Mouse (Mus musculus) heart, postnatal 36 days (tissue): ENCODE results near the gene Tsen15. TPM values are rescaled to one million over a fixed set of nuclear protein-coding genes. Genes with fewer than 3 reads are reported as not detected.
A peak's percentile ranks its signal among the peaks of the same experiment; 100 is the strongest.
"Not testable (repeated sequence)": the region's sequence is repeated elsewhere in the genome, so short reads cannot be mapped to it uniquely, and the experiment has no call there.

Experiments used
- DNase-seq, 2 experiments: peaks; one replicate each; pipeline ENCODE4 v3.0.0; 2021 to 2022
- intact Hi-C: fragments of 180-260 bp; cut with DNase I; formaldehyde crosslinking; loops from one replicate; pipeline ENCODE4 v1.15.1; 2025
- total RNA-seq, 2 experiments: library from RNA; stranded (reverse); gene quantifications; 2 replicates each; pipeline ENCODE4 v1.2.3; 2021

Gene Tsen15
- total RNA-seq, 2 experiments from 2014 or later, result 15.2 to 20.2 TPM

DNA sequence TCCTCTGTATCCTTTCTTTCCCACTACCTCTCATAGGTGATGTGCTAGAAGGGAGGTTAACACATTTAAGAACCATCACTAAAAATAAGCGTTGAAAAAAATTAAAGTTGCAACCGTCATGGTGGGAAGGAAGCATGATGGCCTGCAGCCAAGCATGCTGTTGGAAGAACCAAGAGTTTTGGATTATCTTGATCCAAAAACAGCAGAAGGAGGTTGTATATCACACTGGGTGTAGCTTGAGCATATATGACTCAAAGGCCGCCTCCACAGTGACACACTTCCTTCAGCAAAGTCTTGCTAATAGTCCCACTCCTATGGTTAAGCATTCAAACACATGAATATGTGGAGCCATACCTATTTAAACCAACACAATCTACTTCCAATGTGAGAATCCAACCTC is 7.6 kb upstream of the Tsen15 start:
- intact Hi-C loops, result loop anchor here (10.0 kb wide), 1 partner anchor 371 kb away; the partner anchor contains the start of genes Arpc5 and Rgl1
- DNase-seq, result no peak

DNA sequence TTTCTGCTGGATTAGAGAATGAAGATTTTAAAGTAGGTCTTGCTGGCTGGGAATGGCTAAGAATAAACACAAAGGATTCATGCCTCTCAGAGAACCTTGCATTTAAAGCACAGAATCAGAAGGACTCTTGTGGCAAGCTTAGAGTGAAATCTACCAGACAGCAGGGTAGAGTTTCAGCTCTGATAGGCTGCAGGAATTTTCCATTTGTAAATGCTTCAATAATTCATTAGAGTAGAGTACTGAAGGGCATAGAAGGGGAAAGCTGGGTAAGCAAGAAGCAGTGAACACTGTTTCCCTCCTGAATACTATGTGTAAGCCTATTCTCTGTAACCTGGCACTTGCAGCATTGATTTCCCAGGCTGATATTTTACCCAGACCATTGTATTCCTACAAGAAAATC is 2.8 kb upstream of the Tsen15 start:
- intact Hi-C loops, result loop anchor here (5.0 kb wide), 1 partner anchor 123 kb away; no protein-coding TSS in a partner anchor
- DNase-seq, result no peak

DNA sequence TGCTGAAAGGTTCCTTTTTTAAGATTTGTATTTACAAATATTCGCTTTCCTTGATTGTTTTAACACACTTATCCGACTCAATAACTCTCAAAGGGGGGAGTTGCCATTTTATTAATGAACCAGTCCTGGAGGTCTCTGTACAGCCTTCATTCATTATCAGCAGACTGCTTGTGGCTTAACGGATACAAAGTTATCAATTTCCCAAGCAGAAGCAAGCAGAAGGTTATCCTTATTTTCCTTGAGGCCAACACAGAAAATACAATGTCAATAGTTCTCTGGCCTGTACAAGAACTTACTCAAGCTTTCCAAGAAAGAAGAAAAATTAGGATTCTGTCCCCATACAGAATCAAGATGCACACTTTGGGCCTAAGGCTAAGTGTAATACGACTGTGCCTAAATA is 795 bp downstream of the Tsen15 start:
- DNase-seq, result not testable (repeated sequence)
- intact Hi-C loops, result loop anchor here (5.0 kb wide), 1 partner anchor 127 kb away; no protein-coding TSS in a partner anchor

DNA sequence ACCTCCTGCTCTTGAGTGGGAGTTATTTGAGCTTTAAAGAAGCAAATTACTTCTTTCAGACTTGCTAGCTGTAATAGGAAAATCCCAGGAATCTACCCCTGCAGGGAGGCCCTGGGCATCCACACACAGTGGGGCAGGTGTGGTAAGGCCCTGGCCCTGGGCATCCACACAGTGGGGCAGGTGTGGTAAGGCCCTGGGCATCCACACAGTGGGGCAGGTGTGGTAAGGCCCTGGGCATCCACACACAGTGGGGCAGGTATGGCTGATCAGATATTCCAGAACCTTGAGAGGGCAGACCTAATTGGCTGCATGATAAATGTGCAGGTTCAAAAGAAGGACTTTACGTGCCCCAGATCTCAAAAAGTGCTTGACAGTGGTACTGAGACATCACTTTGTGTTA is 1.9 kb downstream of the Tsen15 start:
- intact Hi-C loops, result no loop called here
- DNase-seq, result no peak

DNA sequence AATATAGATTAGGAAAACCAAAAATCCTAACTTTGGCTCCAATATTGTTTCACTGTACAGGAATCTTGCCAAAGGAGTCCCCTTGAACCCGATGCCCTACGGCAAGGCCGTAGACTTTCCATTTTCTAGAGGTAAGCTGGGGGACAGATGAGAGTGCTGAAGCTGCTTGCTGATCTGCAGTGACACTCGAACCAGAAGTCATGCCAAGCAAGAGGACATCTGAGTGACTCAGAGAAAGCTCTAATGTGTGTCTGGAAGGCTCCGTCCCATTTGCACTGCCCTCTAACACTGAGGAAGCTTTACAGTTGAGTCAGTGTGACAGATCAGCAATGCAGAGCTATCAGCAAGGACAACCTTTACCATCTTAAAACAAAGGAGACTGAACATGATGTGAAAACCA is 8.2 kb downstream of the Tsen15 start:
- intact Hi-C loops, result no loop called here
- DNase-seq, result no peak

DNA sequence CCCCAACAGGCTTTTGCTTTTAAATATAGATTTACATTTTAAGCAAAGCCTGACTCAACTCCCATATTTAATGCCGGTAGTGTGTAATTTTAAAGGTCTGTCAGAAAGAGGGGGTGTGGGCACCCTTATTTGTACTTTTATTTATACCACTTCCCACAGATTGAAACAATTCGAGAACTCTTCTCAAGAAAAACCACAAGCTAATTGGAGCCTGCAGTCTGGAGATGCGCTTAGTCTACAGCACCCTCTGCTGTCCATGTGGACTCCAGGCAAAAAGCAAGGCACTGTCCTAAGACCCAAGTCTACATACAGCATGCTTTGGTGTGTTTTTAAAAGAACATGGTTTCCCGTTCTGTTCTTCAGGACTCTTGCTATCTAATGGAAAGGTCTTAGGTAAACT is 17.3 kb downstream of the Tsen15 start:
- intact Hi-C loops, result loop anchor here (1.0 to 5.0 kb wide), 3 partner anchors 78 to 549 kb away; no protein-coding TSS in a partner anchor
- peak; percentile 57 for DNase-seq

DNA sequence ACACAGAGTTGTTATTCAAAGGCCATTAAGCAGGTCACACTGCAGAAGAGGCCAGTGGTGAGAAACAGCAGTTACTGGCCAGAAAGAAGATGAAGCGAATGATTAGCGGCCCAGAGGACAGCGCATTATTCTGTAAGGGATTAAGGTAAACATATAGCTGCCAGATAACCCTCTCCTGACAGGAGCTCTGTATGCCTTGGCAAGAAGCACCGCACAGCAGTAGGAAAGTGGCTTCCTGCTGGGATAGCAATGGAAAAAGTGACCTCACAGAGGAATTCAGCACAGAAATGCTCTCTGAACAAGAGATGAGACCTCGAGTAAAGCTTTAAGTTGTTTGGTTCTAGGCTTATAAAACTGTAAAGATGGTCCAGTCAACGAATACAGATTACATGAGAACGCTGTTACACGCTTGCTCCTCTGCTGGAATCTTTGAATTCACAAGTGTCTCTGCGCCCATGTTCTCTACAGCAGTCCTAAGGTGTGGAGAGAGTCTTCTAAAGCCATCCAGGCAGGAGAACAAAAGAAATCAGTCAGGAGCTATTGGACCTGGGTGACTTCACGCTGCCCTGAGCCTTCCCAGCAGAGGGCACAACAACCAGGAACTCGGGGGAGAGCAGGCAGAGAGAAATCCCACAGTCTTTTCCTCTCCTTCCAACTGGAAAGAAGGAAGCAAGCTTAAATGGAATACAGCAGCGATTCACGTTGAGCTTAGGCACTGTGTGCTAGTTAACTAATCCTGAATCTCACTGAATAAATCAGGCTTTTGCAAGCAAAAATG is 18.0 kb downstream of the Tsen15 start:
- no peak for DNase-seq
- intact Hi-C loops, result loop anchor here (1.0 to 5.0 kb wide), 3 partner anchors 78 to 548 kb away; no protein-coding TSS in a partner anchor

DNA sequence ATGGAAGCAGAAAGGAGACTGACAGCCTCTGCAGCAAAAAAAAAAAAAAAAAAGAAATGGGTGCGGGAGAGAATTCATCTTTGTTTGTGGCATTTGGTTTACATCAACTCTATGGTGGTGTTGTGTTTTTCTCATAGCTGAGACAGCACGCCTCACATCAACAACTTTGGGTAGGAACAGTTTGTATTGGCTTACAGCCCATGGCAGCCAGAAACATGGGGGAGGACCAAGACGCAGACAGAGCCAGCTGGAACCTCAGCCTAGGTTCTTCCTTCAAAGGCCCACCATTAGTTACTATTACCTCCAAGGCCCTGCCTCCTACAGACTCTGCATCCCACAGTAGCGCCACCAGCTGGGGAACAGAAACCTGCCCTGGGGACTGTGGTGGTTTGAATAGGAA is 29.8 kb downstream of the Tsen15 start:
- peak; percentile 15 to 25 for DNase-seq
- intact Hi-C loops, result no loop called here

DNA sequence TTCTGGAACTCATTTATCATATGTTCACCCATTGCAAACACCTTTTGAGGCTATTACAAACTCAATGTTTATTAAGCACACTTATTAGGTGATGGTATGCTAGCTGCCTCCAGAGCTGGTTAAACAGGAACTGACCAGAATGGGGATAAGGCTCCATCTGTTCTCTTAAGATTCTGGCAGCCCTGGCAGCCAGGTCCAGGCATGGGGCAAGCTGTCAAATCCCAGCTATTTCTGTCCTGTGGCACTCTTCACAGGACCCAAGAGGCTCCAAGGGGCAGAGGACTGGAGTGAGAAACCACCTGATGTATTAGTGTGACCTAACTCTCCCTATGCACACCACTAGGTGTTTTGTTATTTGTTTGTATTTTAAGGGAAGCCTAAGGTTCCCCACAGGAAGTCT is 38.5 kb downstream of the Tsen15 start:
- intact Hi-C loops, result loop anchor here (5.0 kb wide), 1 partner anchor 46 kb away; no protein-coding TSS in a partner anchor

DNA sequence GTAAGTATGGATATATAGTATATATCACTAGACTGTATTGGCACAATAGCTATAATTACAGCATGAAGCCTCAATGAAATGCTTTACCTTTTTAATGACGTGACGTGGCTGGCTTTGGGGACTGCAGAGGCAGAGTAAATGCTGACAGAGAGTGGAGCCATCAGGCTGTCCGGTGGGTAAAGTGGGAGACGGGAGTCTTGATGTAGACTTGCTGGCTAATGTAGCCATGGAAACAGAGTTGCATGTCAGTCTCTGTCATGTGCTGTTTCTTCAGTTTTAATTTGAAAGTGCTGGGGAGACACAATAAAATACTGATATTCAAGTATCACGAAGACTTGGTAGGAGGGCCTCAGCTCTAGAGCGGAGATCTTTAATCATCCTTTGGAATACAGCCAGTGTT is 62.5 kb downstream of the Tsen15 start:
- intact Hi-C loops, result no loop called here
- DNase-seq, result no peak

More for the DNA sequence above, 38.5 kb downstream of the Tsen15 start:
- DNase-seq, result peak; percentile 4 to 15

Other genes with a start within 250 kb of the Tsen15 start
- gene Colgalt2, start 13.1 kb upstream of the Tsen15 start, total RNA-seq, result 1 to 10 TPM; 3.3 to 3.7 TPM